Mouse (Mus musculus) liver, embryonic 13.5 days (tissue): ENCODE measurements around the gene Tmem235. TPM values are rescaled to one million over a fixed set of nuclear protein-coding genes. Genes with fewer than 3 reads are reported as not detected.

Experiments
- ATAC-seq: fragments of 200-750 bp; cut with Nextera tagmentation; 2 replicates; pipeline ENCODE4 v1.8.0; 2017; ENCODE audit warnings: low read depth, mild to moderate bottlenecking, moderate number of reproducible peaks, moderate library complexity
- DNase-seq: peaks from one replicate; pipeline ENCODE4 v3.0.0; 2022
- H3K27ac ChIP-seq: fragments of 300-500 bp; sonication (generic); 2 replicates; pipeline ENCODE4 v1.5.1; 2015; ENCODE audit warnings: moderate library complexity, mild to moderate bottlenecking, inconsistent platforms
- H3K27me3 ChIP-seq: fragments of 300-500 bp; sonication (generic); 2 replicates; pipeline ENCODE4 v1.6.1; 2015; ENCODE audit warnings: mild to moderate bottlenecking, inconsistent platforms
- H3K36me3 ChIP-seq: fragments of 300-500 bp; sonication (generic); 2 replicates; pipeline ENCODE4 v1.6.1; 2015; ENCODE audit warnings: mild to moderate bottlenecking, inconsistent platforms
- H3K4me1 ChIP-seq: fragments of 300-500 bp; sonication (generic); replicated peaks from 2 replicates; pipeline ENCODE4 v1.6.1; 2015; ENCODE audit warnings: inconsistent platforms
- H3K4me2 ChIP-seq: fragments of 300-500 bp; sonication (generic); 2 replicates; pipeline ENCODE4 v1.6.1; 2015; ENCODE audit warnings: inconsistent platforms, mild to moderate bottlenecking, moderate library complexity
- H3K4me3 ChIP-seq: fragments of 300-500 bp; sonication (generic); replicated peaks from 2 replicates; pipeline ENCODE4 v1.5.1; 2015; ENCODE audit warnings: mild to moderate bottlenecking, inconsistent platforms
- H3K9ac ChIP-seq: fragments of 300-500 bp; sonication (generic); 2 replicates; pipeline ENCODE4 v1.6.1; 2015; ENCODE audit warnings: mild to moderate bottlenecking, inconsistent platforms
- H3K9me3 ChIP-seq: fragments of 300-500 bp; sonication (generic); replicated peaks from 2 replicates; pipeline ENCODE4 v1.6.1; 2016; ENCODE audit warnings: inconsistent platforms
- WGBS: fragments of 180-500 bp; shearing (Covaris S2); methylation state at CpG from one replicate; pipeline ENCODE4 v1.1.7; 2015; ENCODE audit not compliant: insufficient replicate concordance; 5-methylcytosine and 5-hydroxymethylcytosine counted together
- polyA plus RNA-seq: library from polyadenylated mRNA; unstranded; fragments of >200 nt; fragmentation: Nextera tagmentation; extraction: Ambion mirVana; gene quantifications from 2 replicates; pipeline ENCODE4 v1.2.1, GENCODE M21; 2015

Gene Tmem235
- polyA plus RNA-seq, 1 experiment from 2014 or later = not detected

DNA sequence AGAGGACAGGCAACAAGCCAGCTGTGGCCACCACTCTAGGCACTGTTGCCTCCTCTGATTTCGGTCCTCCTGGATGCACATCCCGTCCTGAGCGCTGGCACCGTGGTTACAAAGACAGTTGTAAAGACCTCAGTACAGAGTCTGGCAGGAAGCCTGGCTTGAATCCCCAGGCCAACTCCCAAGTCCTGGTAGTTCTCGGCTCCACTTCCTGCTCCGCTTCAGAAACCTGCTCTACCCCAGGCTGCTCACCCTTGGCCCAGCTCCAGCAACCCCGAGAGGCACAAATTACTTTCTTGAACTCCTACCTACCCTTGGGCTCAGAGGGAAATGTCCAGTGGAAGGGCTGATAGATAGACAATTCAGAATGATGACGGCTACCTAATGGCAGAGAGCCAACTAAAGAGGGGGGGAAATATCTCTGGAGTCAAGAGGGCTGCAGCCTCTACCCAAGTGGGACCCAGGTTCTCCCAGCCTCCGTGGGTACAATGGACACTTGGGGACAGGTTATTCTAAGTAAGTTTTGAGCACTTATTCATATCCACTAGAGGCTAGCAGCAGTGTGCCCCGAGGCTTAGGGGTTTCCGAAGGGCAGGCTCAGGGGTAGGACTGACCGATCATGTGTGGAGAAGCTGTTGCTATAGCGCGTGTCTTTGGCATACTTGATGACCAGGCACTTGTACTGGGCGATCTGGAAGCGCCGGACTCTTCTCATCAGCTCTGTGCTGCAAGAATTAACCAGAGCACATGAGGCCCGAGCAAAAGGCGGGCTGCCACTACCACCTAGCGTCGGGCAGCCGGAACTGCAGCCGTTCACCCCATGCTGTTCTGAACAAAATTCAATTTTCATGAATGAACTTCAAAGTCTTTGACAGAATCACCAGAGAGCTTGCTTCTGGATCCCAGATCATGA is 36.2 kb upstream of the Tmem235 start:
- H3K4me1 ChIP-seq = peaks cover 89% of the 10 kb centered on the region
- ATAC-seq = peak; percentile 57
- H3K36me3 ChIP-seq = peaks cover 51% of the 10 kb centered on the region
- H3K9me3 ChIP-seq = no peaks in the 10 kb centered on the region
- H3K27me3 ChIP-seq = no peaks in the 10 kb centered on the region
- peak overlapping the region; percentile 96 for H3K4me2 ChIP-seq
- DNase-seq = peak; percentile 75
- H3K9ac ChIP-seq = peak overlapping the region; percentile 97
- 15% methylated on average over 23 of the region's 23 CpGs for WGBS
- peak overlapping the region; percentile 95 for H3K27ac ChIP-seq
- H3K4me3 ChIP-seq = peak overlapping the region; percentile 86

DNA sequence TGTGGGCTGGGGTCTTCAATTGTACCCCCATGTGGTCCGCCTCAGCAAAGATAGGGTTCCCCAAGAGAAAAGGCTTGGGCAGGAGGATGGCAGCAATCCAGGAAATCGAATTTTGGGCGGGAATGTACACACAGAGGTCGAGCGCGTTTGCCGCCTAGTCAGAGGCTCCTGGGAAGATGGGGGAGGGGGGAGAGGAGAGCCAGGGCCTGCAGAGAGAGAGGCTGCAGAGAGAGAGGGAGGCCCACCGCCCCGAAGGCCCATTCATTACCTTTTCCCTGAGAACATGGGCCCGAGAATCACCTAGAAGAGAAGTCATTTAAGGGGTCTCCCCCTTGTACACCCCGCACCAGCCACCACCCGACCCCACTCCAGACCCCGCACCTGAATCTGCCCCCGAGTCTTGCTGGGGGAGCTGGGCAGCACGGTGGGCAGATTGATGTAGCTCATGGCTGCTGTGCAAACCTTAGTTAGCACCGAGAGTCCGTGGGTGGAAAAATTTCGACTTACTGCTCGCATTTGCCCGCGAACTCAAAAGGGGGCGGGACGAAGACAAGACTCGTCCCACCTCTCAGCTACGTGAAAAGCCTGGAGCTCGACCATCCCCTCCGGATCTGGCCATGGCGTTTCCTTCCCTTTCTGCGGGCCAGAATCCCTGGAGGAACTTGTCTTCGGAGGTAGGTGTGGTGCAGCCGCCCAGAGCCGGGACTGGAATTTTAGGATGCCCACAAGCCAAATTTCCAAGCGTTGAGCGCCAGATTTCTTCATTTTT is 35.0 kb upstream of the Tmem235 start, which contains the start of the genes Afmid and Tk1:
Afmid (plus strand) TSS at position 592 of the 769 bp plus-strand sequence.
Tk1 (minus strand) TSS at position 760 of the 769 bp plus-strand sequence.
- DNase-seq (peak; percentile 78), ATAC-seq (peak; percentile 62)
- Histone ChIP-seq H3K27ac (peak within 1 kb of the TSS; percentile 95), H3K27me3 (no peaks in the 10 kb centered on the region), H3K36me3 (peaks cover 39% of the 10 kb centered on the region), H3K9me3 (no peaks in the 10 kb centered on the region), H3K4me2 (peak within 1 kb of the TSS; percentile 96), H3K4me3 (peak within 1 kb of the TSS; percentile 86), H3K4me1 (peaks cover 89% of the 10 kb centered on the region), H3K9ac (peak within 1 kb of the TSS; percentile 97)
- WGBS = under 1% methylated on average over 34 of the region's 34 CpGs

DNA sequence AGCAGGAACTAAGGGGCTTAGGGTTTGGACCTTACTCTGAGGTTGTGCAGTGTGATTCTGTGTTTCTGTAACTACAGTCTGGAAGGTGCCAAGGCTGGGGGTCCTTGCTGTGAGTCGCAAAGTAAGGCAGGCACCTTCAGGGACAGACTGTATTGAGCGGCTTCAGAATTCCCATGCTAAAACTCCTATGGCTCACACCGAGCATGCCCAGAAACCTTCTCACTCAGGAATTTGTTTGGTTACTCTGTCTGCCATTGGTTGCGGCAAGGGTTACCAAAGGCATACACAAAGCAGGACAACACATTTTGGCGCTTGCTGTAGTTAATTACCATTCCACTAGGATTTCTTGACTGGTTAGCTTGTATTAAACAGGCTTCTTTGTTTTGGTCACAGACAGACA is 34.4 kb upstream of the Tmem235 start:
- Histone ChIP-seq H3K9me3 (no peaks in the 10 kb centered on the region), H3K27ac (peak overlapping the region; percentile 95), H3K27me3 (no peaks in the 10 kb centered on the region), H3K4me2 (peak overlapping the region; percentile 96), H3K36me3 (peaks cover 32% of the 10 kb centered on the region), H3K4me1 (peaks cover 91% of the 10 kb centered on the region), H3K9ac (peak overlapping the region; percentile 97), H3K4me3 (peak overlapping the region; percentile 86)
- 34% methylated on average over 5 of the region's 5 CpGs for WGBS
- DNase-seq (no peak), ATAC-seq (no peak)

DNA sequence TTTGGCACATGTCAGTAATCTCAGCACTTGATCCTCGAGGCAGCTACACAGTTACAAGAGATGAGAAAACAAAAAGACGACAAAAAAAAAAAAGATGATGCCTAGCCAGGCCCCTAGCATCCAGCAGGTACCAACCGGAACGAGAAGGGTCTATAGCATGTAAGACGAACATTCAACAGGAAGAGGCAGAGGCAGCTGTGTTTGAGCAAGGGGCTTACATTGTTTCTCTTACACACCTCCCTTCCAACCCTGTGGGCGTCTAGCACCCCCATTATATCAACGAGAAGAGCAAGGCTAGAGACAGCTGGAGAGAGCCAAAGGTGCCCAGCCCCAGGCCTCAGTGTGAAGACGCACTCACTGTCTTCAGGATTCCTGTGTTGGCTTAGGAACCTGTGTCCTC is 33.6 kb upstream of the Tmem235 start:
- ATAC-seq (no peak), DNase-seq (no peak)
- Histone ChIP-seq H3K27me3 (no peaks in the 10 kb centered on the region), H3K4me1 (peaks cover 91% of the 10 kb centered on the region), H3K27ac (peak overlapping the region; percentile 44), H3K4me3 (peak overlapping the region; percentile 86), H3K9me3 (no peaks in the 10 kb centered on the region), H3K9ac (peak overlapping the region; percentile 97; the same call in 1 of the 2 replicates), H3K36me3 (peaks cover 25% of the 10 kb centered on the region), H3K4me2 (peak overlapping the region; percentile 96)
- WGBS = 70% methylated on average over 8 of the region's 8 CpGs

DNA sequence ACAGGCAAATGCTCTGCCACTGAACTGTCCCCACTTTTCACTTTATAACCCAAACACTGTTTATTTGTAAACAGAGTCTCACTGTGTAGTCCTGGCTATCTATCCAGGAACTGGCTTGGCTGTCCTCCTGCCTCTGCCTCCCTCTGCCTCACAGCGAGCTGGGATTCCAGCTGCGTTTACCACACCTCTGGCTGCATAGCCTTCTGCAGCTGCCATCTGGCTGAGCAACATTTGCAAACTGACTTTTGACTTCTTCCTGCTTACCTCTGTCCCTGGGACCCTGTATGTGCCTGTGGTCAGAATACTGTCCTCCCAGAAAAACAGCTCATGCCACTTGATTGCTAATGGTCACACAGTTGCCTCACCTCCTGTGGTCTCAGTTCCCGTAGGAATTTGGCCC is 33.2 kb upstream of the Tmem235 start:
- DNase-seq = no peak
- H3K9me3 ChIP-seq = no peaks in the 10 kb centered on the region
- peak overlapping the region; percentile 97 for H3K9ac ChIP-seq
- no peak for ATAC-seq
- peak overlapping the region; percentile 96 for H3K4me2 ChIP-seq
- H3K36me3 ChIP-seq = peaks cover 20% of the 10 kb centered on the region
- no peaks in the 10 kb centered on the region for H3K27me3 ChIP-seq
- 64% methylated on average over 3 of the region's 3 CpGs for WGBS
- no peak overlapping the region for H3K4me3 ChIP-seq
- peaks cover 91% of the 10 kb centered on the region for H3K4me1 ChIP-seq
- peak overlapping the region; percentile 44 for H3K27ac ChIP-seq

DNA sequence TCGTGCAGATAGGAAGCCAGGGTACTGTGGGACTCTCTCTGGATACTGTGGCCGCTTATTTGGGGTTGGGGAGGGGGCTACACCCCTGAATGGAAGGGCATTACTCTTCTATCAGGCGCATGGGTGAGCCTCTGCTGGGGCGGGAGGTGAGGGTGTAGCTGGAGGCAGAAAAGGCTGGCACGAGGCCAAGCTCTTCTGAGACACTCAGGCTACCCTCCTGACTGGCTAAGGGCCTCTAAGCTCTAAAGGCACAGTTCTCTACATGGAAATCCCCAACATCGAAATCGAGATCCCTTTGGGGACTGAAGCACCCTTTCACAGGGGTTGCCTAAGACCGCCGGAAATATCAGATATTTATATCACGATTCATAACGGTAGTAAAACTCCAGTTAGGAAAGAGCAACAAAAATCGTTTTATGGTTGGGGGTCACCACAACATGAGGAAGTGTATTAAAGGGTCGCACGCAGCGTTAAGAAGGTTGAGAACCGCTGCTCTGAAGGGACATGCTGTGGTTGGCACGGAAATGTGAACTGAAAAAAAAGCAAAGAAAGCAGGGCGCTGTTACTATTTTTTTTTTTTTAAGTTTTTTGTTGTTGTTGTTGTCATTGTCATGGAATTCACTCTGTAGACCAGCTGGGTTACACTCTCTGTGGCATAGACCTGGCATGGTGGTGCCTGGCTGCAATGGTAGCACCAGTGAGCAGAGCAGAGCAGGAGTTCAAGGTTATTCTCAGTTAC is 32.2 kb upstream of the Tmem235 start:
- no peak for ATAC-seq

DNA sequence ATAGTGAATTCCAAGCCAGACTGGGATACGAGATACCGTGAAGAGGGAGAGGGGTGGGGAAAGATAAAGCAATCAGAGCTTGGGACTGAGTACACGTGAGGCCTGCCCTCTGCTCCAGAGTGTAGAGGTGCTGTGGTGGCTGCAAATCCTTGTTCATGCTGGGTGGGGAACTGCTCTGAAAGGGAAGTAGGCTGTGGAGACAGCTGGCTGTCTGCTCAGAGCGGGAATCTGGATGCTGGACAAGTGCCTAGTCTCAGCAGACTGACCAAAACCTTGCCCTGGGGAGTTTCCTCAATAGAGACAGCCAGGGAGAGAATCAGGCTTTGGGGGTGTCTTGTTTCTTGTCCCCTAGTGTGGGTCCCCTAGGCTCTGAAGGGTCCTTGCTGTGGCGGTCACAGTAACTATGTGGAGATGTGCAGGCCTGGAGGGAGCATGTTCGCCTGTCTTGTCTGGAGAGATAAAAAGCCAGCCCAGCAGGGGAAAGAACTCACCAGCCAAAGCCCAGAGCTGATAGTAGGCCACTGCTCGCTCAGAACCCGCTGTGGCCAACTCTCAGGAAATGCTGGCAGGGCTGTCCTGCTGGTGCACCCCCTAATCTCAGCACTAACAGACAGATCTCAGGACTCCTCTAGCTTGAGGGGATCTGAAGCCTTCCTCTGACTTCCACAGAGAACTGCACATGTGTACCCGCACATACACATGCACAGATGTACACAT is 31.5 kb upstream of the Tmem235 start:
- peak overlapping the region; percentile 96 for H3K4me2 ChIP-seq
- no peaks in the 10 kb centered on the region for H3K9me3 ChIP-seq
- H3K27ac ChIP-seq = peak overlapping the region; percentile 87
- H3K27me3 ChIP-seq = no peaks in the 10 kb centered on the region
- H3K9ac ChIP-seq = peak overlapping the region; percentile 97; the same call in 1 of the 2 replicates
- peaks cover 7% of the 10 kb centered on the region for H3K36me3 ChIP-seq
- 8% methylated on average over 9 of the region's 9 CpGs for WGBS
- ATAC-seq (peak; percentile 56), DNase-seq (peak; percentile 59)
- H3K4me3 ChIP-seq = no peak overlapping the region
- H3K4me1 ChIP-seq = peaks cover 90% of the 10 kb centered on the region

More for the DNA sequence above, 32.2 kb upstream of the Tmem235 start:
- WGBS = 52% methylated on average over 18 of the region's 18 CpGs
- peaks cover 14% of the 10 kb centered on the region for H3K36me3 ChIP-seq
- H3K9me3 ChIP-seq = no peaks in the 10 kb centered on the region
- no peak for DNase-seq
- peak overlapping the region; percentile 96 for H3K4me2 ChIP-seq
- H3K27me3 ChIP-seq = no peaks in the 10 kb centered on the region
- peak overlapping the region; percentile 87 for H3K27ac ChIP-seq
- H3K4me1 ChIP-seq = peaks cover 91% of the 10 kb centered on the region
- H3K9ac ChIP-seq = peak overlapping the region; percentile 97
- H3K4me3 ChIP-seq = no peak overlapping the region

DNA sequence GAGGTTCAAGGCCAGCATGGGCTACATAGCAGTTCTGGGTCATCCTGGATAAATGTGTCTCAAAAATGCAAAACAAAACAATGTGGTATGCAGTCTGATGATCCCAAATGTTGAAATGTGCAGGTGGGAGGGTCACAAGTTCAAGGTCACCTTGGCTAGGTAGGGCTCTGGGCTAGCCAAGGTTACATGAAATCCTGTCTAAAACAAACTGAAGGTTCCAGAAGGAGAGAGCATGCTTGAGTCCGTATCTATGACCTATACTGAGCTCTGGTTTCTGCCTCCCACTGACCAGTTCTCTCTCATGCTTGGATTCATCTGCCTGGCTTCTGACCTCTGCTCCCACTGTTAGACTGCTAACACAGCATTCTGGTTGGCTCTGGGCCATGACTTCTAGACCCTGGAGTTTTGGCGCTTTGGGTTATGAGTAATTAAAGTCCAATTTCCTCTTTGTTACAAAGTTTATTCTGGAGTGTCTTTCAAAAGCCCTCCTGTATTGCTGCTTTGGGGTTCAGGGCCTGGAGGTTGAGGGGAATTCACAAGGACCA is 30.8 kb upstream of the Tmem235 start:
- DNase-seq (no peak), ATAC-seq (no peak)
- Histone ChIP-seq H3K4me2 (peak overlapping the region; percentile 96; the same call in 1 of the 2 replicates), H3K4me3 (no peak overlapping the region), H3K4me1 (peaks cover 91% of the 10 kb centered on the region), H3K27ac (peak overlapping the region; percentile 87), H3K9me3 (no peaks in the 10 kb centered on the region), H3K9ac (0 out of 2 replicates have a peak overlapping the region, but pooled peaks have one; percentile 23), H3K36me3 (0 out of 2 replicates have a peak, but pooled peaks cover 4% of the 10 kb centered on the region), H3K27me3 (no peaks in the 10 kb centered on the region)
- 54% methylated on average over 2 of the region's 2 CpGs for WGBS

DNA sequence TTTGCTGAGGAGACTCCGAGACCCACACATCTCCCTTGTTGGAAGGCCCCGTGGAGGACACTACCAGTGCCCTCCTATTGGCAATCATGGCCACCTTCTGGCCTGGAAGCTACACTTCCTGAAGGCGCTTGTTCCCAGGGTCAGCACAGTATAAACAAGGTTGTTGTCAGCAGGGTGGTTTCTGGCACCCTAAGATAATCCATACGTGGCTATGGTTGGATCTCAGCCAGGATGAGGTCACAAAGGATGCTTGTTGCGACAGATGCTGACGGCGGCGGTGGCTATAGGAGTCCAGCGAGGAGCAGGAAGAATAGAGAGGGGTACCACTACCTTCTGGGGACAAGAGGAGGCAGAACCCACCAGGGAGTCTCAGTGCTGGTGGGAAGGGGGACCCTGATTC is 30.2 kb upstream of the Tmem235 start:
- ATAC-seq (no peak), DNase-seq (no peak)
- Histone ChIP-seq H3K4me2 (peak overlapping the region; percentile 96; the same call in 1 of the 2 replicates), H3K9ac (0 out of 2 replicates have a peak overlapping the region, but pooled peaks have one; percentile 23), H3K4me3 (no peak overlapping the region), H3K36me3 (0 out of 2 replicates have a peak, but pooled peaks cover 4% of the 10 kb centered on the region), H3K9me3 (no peaks in the 10 kb centered on the region), H3K4me1 (peaks cover 95% of the 10 kb centered on the region), H3K27ac (peak overlapping the region; percentile 87), H3K27me3 (no peaks in the 10 kb centered on the region)
- 57% methylated on average over 9 of the region's 9 CpGs for WGBS
